Mouse (Mus musculus) neural tube, embryonic 15.5 days (tissue): ENCODE measurements around the gene Coa4. TPM values are rescaled to one million over a fixed set of nuclear protein-coding genes. Genes with fewer than 3 reads are reported as not detected.

Experiments
- ATAC-seq: fragments of 200-750 bp; cut with Nextera tagmentation; 2 replicates; pipeline ENCODE4 v1.8.0; 2017; ENCODE audit warnings: mild to moderate bottlenecking, moderate TSS enrichment, moderate library complexity; ENCODE audit not compliant: low FRiP score
- H3K27ac ChIP-seq: fragments of 300-500 bp; sonication (generic); replicated peaks from 2 replicates; pipeline ENCODE4 v1.5.1; 2015; ENCODE audit warnings: mild to moderate bottlenecking, inconsistent platforms
- H3K27me3 ChIP-seq: fragments of 300-500 bp; sonication (generic); replicated peaks from 2 replicates; pipeline ENCODE4 v1.6.1; 2015; ENCODE audit warnings: inconsistent platforms
- H3K36me3 ChIP-seq: fragments of 300-500 bp; sonication (generic); 2 replicates; pipeline ENCODE4 v1.6.1; 2015; ENCODE audit warnings: inconsistent platforms
- H3K4me1 ChIP-seq: fragments of 300-500 bp; sonication (generic); 2 replicates; pipeline ENCODE4 v1.6.1; 2015; ENCODE audit warnings: inconsistent platforms
- H3K4me2 ChIP-seq: fragments of 300-500 bp; sonication (generic); 2 replicates; pipeline ENCODE4 v1.6.1; 2015; ENCODE audit warnings: inconsistent platforms, mild to moderate bottlenecking, moderate library complexity
- H3K4me3 ChIP-seq: fragments of 300-500 bp; sonication (generic); replicated peaks from 2 replicates; pipeline ENCODE4 v1.5.1; 2015; ENCODE audit warnings: mild to moderate bottlenecking, inconsistent platforms
- H3K9ac ChIP-seq: fragments of 300-500 bp; sonication (generic); replicated peaks from 2 replicates; pipeline ENCODE4 v1.6.1; 2015; ENCODE audit warnings: mild to moderate bottlenecking, inconsistent platforms
- H3K9me3 ChIP-seq: fragments of 300-500 bp; sonication (generic); replicated peaks from 2 replicates; pipeline ENCODE4 v1.6.1; 2016; ENCODE audit warnings: inconsistent platforms
- WGBS: fragments of 180-500 bp; shearing (Covaris S2); methylation state at CpG from one replicate; pipeline ENCODE4 v1.1.7; 2015; ENCODE audit warnings: mixed read lengths; 5-methylcytosine and 5-hydroxymethylcytosine counted together
- polyA plus RNA-seq: library from polyadenylated mRNA; unstranded; fragments of >200 nt; fragmentation: Nextera tagmentation; extraction: Ambion mirVana; gene quantifications from 2 replicates; pipeline ENCODE4 v1.2.1, GENCODE M21; 2015

The Coa4 gene
- polyA plus RNA-seq, 1 experiment from 2014 or later, result 16.9 TPM

- ATAC-seq, result no peak
- H3K4me3 ChIP-seq, result no peak overlapping the region
- H3K27me3 ChIP-seq, result no peaks in the 10 kb centered on the region
- WGBS, result 43% methylated on average over 3 of the region's 3 CpGs
- peaks cover 3% of the 10 kb centered on the region; the same call in 1 of the 2 replicates for H3K4me1 ChIP-seq
- H3K36me3 ChIP-seq, result no peaks in the 10 kb centered on the region
- H3K9me3 ChIP-seq, result no peaks in the 10 kb centered on the region
- no peak overlapping the region for H3K9ac ChIP-seq
- no peak overlapping the region for H3K27ac ChIP-seq
- no peak overlapping the region for H3K4me2 ChIP-seq
These were observed 28.2 kb upstream of the Coa4 start for GRCm38 (mm10) chr7:100508670-100509069.

- WGBS, result 87% methylated on average over 8 of the region's 8 CpGs
- Histone ChIP-seq H3K9me3 (no peaks in the 10 kb centered on the region), H3K4me3 (no peak overlapping the region), H3K36me3 (no peaks in the 10 kb centered on the region), H3K4me2 (no peak overlapping the region), H3K9ac (no peak overlapping the region), H3K4me1 (peaks cover 7% of the 10 kb centered on the region; the same call in 1 of the 2 replicates), H3K27me3 (no peaks in the 10 kb centered on the region), H3K27ac (no peak overlapping the region)
- no peak for ATAC-seq
These were observed 25.3 kb upstream of the Coa4 start for GRCm38 (mm10) chr7:100511602-100512001.

GRCm38 (mm10) chr7:100514573-100514972 lies 22.3 kb upstream of the Coa4 start, which contains the start of gene Dnajb13:
Dnajb13 (minus strand) TSS chr7:100514960.
- ATAC-seq, result peak; percentile 76; the same call in 1 of the 2 replicates
- H3K9me3 ChIP-seq, result no peaks in the 10 kb centered on the region
- no peaks in the 10 kb centered on the region for H3K36me3 ChIP-seq
- H3K27ac ChIP-seq, result no peak within 1 kb of the TSS
- H3K4me2 ChIP-seq, result peak within 1 kb of the TSS; percentile 35
- H3K27me3 ChIP-seq, result no peaks in the 10 kb centered on the region
- peaks cover 4% of the 10 kb centered on the region; the same call in 1 of the 2 replicates for H3K4me1 ChIP-seq
- no peak within 1 kb of the TSS for H3K4me3 ChIP-seq
- 39% methylated on average over 11 of the region's 11 CpGs for WGBS
- H3K9ac ChIP-seq, result no peak within 1 kb of the TSS

- no peak for ATAC-seq
- Histone ChIP-seq H3K4me1 (no peaks in the 10 kb centered on the region), H3K27me3 (no peaks in the 10 kb centered on the region), H3K9me3 (no peaks in the 10 kb centered on the region), H3K36me3 (no peaks in the 10 kb centered on the region), H3K9ac (no peak overlapping the region), H3K4me3 (no peak overlapping the region), H3K27ac (no peak overlapping the region), H3K4me2 (no peak overlapping the region)
- 71% methylated on average over 7 of the region's 7 CpGs for WGBS
These were observed 16.7 kb upstream of the Coa4 start for GRCm38 (mm10) chr7:100520204-100520603.

GRCm38 (mm10) chr7:100520663-100521285 lies 16.1 kb upstream of the Coa4 start:
- H3K4me2 ChIP-seq, result peak overlapping the region; percentile 20; the same call in 1 of the 2 replicates
- no peaks in the 10 kb centered on the region for H3K9me3 ChIP-seq
- ATAC-seq, result peak; percentile 59
- H3K36me3 ChIP-seq, result no peaks in the 10 kb centered on the region
- WGBS, result 23% methylated on average over 10 of the region's 10 CpGs
- H3K27me3 ChIP-seq, result no peaks in the 10 kb centered on the region
- no peak overlapping the region for H3K27ac ChIP-seq
- H3K4me1 ChIP-seq, result no peaks in the 10 kb centered on the region
- H3K4me3 ChIP-seq, result no peak overlapping the region
- no peak overlapping the region for H3K9ac ChIP-seq

- H3K36me3 ChIP-seq, result no peaks in the 10 kb centered on the region
- ATAC-seq, result no peak
- no peaks in the 10 kb centered on the region for H3K9me3 ChIP-seq
- 83% methylated on average over 3 of the region's 3 CpGs for WGBS
- no peak overlapping the region for H3K27ac ChIP-seq
- no peak overlapping the region for H3K4me3 ChIP-seq
- H3K4me2 ChIP-seq, result no peak overlapping the region
- no peaks in the 10 kb centered on the region for H3K4me1 ChIP-seq
- no peaks in the 10 kb centered on the region for H3K27me3 ChIP-seq
- no peak overlapping the region for H3K9ac ChIP-seq
These were observed 14.6 kb upstream of the Coa4 start for GRCm38 (mm10) chr7:100522222-100522621.

GRCm38 (mm10) chr7:100524669-100525068 lies 12.2 kb upstream of the Coa4 start:
- WGBS, result 79% methylated on average over 8 of the region's 8 CpGs
- no peak for ATAC-seq
- H3K27ac ChIP-seq, result no peak overlapping the region
- H3K36me3 ChIP-seq, result no peaks in the 10 kb centered on the region
- H3K9me3 ChIP-seq, result no peaks in the 10 kb centered on the region
- H3K4me2 ChIP-seq, result no peak overlapping the region
- H3K4me1 ChIP-seq, result 0 out of 2 replicates have a peak, but pooled peaks cover 4% of the 10 kb centered on the region
- H3K9ac ChIP-seq, result no peak overlapping the region
- no peaks in the 10 kb centered on the region for H3K27me3 ChIP-seq
- H3K4me3 ChIP-seq, result no peak overlapping the region

GRCm38 (mm10) chr7:100530766-100531165 lies 6.1 kb upstream of the Coa4 start:
- Histone ChIP-seq H3K27ac (no peak overlapping the region), H3K9ac (no peak overlapping the region), H3K4me2 (no peak overlapping the region), H3K27me3 (no peaks in the 10 kb centered on the region), H3K36me3 (no peaks in the 10 kb centered on the region), H3K4me1 (0 out of 2 replicates have a peak, but pooled peaks cover 4% of the 10 kb centered on the region), H3K9me3 (no peaks in the 10 kb centered on the region), H3K4me3 (no peak overlapping the region)
- 93% methylated on average over 5 of the region's 5 CpGs for WGBS
- no peak for ATAC-seq

- no peaks in the 10 kb centered on the region for H3K36me3 ChIP-seq
- WGBS, result 78% methylated on average over 2 of the region's 2 CpGs
- H3K4me1 ChIP-seq, result peaks cover 12% of the 10 kb centered on the region
These were observed 3.4 kb upstream of the Coa4 start for GRCm38 (mm10) chr7:100533503-100533902.

GRCm38 (mm10) chr7:100534216-100534615 lies 2.7 kb upstream of the Coa4 start:
- WGBS, result 93% methylated on average over 3 of the region's 3 CpGs
- ATAC-seq, result no peak
- H3K36me3 ChIP-seq, result peaks cover 3% of the 10 kb centered on the region

More at GRCm38 (mm10) chr7:100533503-100533902, 3.4 kb upstream of the Coa4 start:
- Histone ChIP-seq H3K27ac (no peak overlapping the region), H3K27me3 (no peaks in the 10 kb centered on the region), H3K9ac (no peak overlapping the region), H3K4me2 (no peak overlapping the region), H3K9me3 (no peaks in the 10 kb centered on the region), H3K4me3 (no peak overlapping the region)
- no peak for ATAC-seq

GRCm38 (mm10) chr7:100535831-100536230 lies 1.0 kb upstream of the Coa4 start:
- H3K27ac ChIP-seq, result no peak overlapping the region
- H3K4me1 ChIP-seq, result peaks cover 12% of the 10 kb centered on the region
- H3K4me2 ChIP-seq, result no peak overlapping the region
- H3K9ac ChIP-seq, result no peak overlapping the region
- H3K4me3 ChIP-seq, result no peak overlapping the region
- no peaks in the 10 kb centered on the region for H3K27me3 ChIP-seq
- no peak for ATAC-seq
- H3K9me3 ChIP-seq, result no peaks in the 10 kb centered on the region
- 79% methylated on average over 2 of the region's 2 CpGs for WGBS
- H3K36me3 ChIP-seq, result peaks cover 19% of the 10 kb centered on the region

More at GRCm38 (mm10) chr7:100534216-100534615, 2.7 kb upstream of the Coa4 start:
- no peaks in the 10 kb centered on the region for H3K9me3 ChIP-seq
- H3K9ac ChIP-seq, result no peak overlapping the region
- no peaks in the 10 kb centered on the region for H3K27me3 ChIP-seq
- H3K4me2 ChIP-seq, result no peak overlapping the region
- no peak overlapping the region for H3K4me3 ChIP-seq
- H3K4me1 ChIP-seq, result peaks cover 12% of the 10 kb centered on the region
- no peak overlapping the region for H3K27ac ChIP-seq

- H3K9ac ChIP-seq, result peak overlapping the region; percentile 82
- peak overlapping the region; percentile 94 for H3K27ac ChIP-seq
- peaks cover 12% of the 10 kb centered on the region for H3K4me1 ChIP-seq
- peaks cover 19% of the 10 kb centered on the region for H3K36me3 ChIP-seq
- H3K4me3 ChIP-seq, result peak overlapping the region; percentile 76
- no peaks in the 10 kb centered on the region for H3K9me3 ChIP-seq
- ATAC-seq, result peak; percentile 14; the same call in 1 of the 2 replicates
- H3K27me3 ChIP-seq, result no peaks in the 10 kb centered on the region
- peak overlapping the region; percentile 66 for H3K4me2 ChIP-seq
- WGBS, result 30% methylated on average over 7 of the region's 7 CpGs
These were observed 640 bp downstream of the Coa4 start for GRCm38 (mm10) chr7:100537519-100537902.
